Mouse (Mus musculus) G1E-ER4 (cell line): Measurements from ENCODE around the gene Nfatc4. TPM values are rescaled to one million over a fixed set of nuclear protein-coding genes. Genes with fewer than 3 reads are reported as not detected.

ENCODE experiments used
- GATA1 ChIP-seq: IDR thresholded peaks from one replicate; pipeline ENCODE4 v1.8.0; 2012; ENCODE audit warnings: low read length, inconsistent platforms
- polyA plus RNA-seq: library from polyadenylated mRNA; stranded (reverse); fragments of >175 nt; gene quantifications from 2 replicates; pipeline ENCODE4 v1.2.3, GENCODE M21; 2012

Gene Nfatc4
- polyA plus RNA-seq, 1 experiment, result 0.04 TPM

GRCm38 (mm10) chr14:55833126-55833525 is 10.2 kb downstream of the Nfatc4 start:
- no peak for TF ChIP-seq GATA1

GRCm38 (mm10) chr14:55834808-55835533 is 12.0 kb downstream of the Nfatc4 start:
- TF ChIP-seq GATA1, result no peak

- no peak for TF ChIP-seq GATA1
Measured at GRCm38 (mm10) chr14:55838312-55838711, 15.4 kb downstream of the Nfatc4 start.

- no peak for TF ChIP-seq GATA1
Measured at GRCm38 (mm10) chr14:55838740-55839139, 15.8 kb downstream of the Nfatc4 start.

GRCm38 (mm10) chr14:55840853-55841366 is 18.0 kb downstream of the Nfatc4 start:
- no peak for TF ChIP-seq GATA1

GRCm38 (mm10) chr14:55842794-55843193 is 19.9 kb downstream of the Nfatc4 start:
- TF ChIP-seq GATA1, result no peak

- no peak for TF ChIP-seq GATA1
Measured at GRCm38 (mm10) chr14:55845506-55846294, 22.8 kb downstream of the Nfatc4 start.

- no peak for TF ChIP-seq GATA1
Measured at GRCm38 (mm10) chr14:55850885-55851284, 27.9 kb downstream of the Nfatc4 start.

- TF ChIP-seq GATA1, result no peak
Measured at GRCm38 (mm10) chr14:55852646-55853551, 30.0 kb downstream of the Nfatc4 start.

- no peak for TF ChIP-seq GATA1
Measured at GRCm38 (mm10) chr14:55853621-55854285, 30.8 kb downstream of the Nfatc4 start, which contains the start of gene Nynrin. TSS of gene Nynrin (plus strand) at chr14:55854010.

GRCm38 (mm10) chr14:55854406-55855100 is 31.6 kb downstream of the Nfatc4 start:
- no peak for TF ChIP-seq GATA1

- TF ChIP-seq GATA1, result no peak
Measured at GRCm38 (mm10) chr14:55855101-55855561, 32.2 kb downstream of the Nfatc4 start.

- no peak for TF ChIP-seq GATA1
Measured at GRCm38 (mm10) chr14:55857588-55857987, 34.6 kb downstream of the Nfatc4 start.

GRCm38 (mm10) chr14:55862186-55862585 is 39.2 kb downstream of the Nfatc4 start:
- no peak for TF ChIP-seq GATA1
